Mouse (Mus musculus) lung, embryonic 14.5 days (tissue): ENCODE results near the gene Gm1113. TPM values are rescaled to one million over a fixed set of nuclear protein-coding genes. Genes with fewer than 3 reads are reported as not detected.

Experiments used
- ATAC-seq: fragments of 200-750 bp; cut with Nextera tagmentation; 2 replicates; pipeline ENCODE4 v1.8.0; 2017; ENCODE audit warnings: mild to moderate bottlenecking, moderate TSS enrichment, moderate library complexity; ENCODE audit not compliant: insufficient read depth
- DNase-seq: peaks from one replicate; pipeline ENCODE4 v3.0.0-alpha.2; 2015
- H3K27ac ChIP-seq: fragments of 300-500 bp; sonication (generic); 2 replicates; pipeline ENCODE4 v1.5.1; 2014; ENCODE audit warnings: low read depth, mild to moderate bottlenecking, moderate library complexity
- H3K27me3 ChIP-seq: fragments of 300-500 bp; sonication (generic); 2 replicates; pipeline ENCODE4 v1.6.1; 2014; ENCODE audit warnings: low read length, control low read depth; ENCODE audit not compliant: insufficient read depth
- H3K36me3 ChIP-seq: fragments of 300-500 bp; sonication (generic); 2 replicates; pipeline ENCODE4 v1.6.1; 2014; ENCODE audit warnings: control low read depth; ENCODE audit not compliant: insufficient read depth
- H3K4me1 ChIP-seq: fragments of 300-500 bp; sonication (generic); 2 replicates; pipeline ENCODE4 v1.6.1; 2014; ENCODE audit warnings: antibody characterized with exemption, control low read depth; ENCODE audit not compliant: insufficient read depth
- H3K4me2 ChIP-seq: fragments of 300-500 bp; sonication (generic); 2 replicates; pipeline ENCODE4 v1.6.1; 2014; ENCODE audit warnings: mild to moderate bottlenecking
- H3K4me3 ChIP-seq: fragments of 300-500 bp; sonication (generic); 2 replicates; pipeline ENCODE4 v1.5.1; 2014; ENCODE audit warnings: low read depth, low read length
- H3K9ac ChIP-seq: fragments of 300-500 bp; sonication (generic); 2 replicates; pipeline ENCODE4 v1.6.1; 2014
- H3K9me3 ChIP-seq: fragments of 300-500 bp; sonication (generic); 2 replicates; pipeline ENCODE4 v1.6.1; 2016; ENCODE audit warnings: low read depth, low read length, control low read depth
- CTCF ChIP-seq: IDR thresholded peaks from 2 replicates; pipeline ENCODE4 v1.5.1; 2016; ENCODE audit warnings: antibody characterized with exemption, low read depth
- WGBS: fragments of 180-500 bp; shearing (Covaris S2); extraction: QIAGEN DNeasy Blood & Tissue Kit; methylation state at CpG from one replicate; pipeline ENCODE4 v1.1.7; 2014; 5-methylcytosine and 5-hydroxymethylcytosine counted together
- polyA plus RNA-seq: library from polyadenylated mRNA; unstranded; fragments of >200 nt; fragmentation: Nextera tagmentation; extraction: Ambion mirVana; gene quantifications from 2 replicates; pipeline ENCODE4 v1.2.1, GENCODE M21; 2014

The Gm1113 gene
- polyA plus RNA-seq, 1 experiment from 2014 or later = not detected

DNA sequence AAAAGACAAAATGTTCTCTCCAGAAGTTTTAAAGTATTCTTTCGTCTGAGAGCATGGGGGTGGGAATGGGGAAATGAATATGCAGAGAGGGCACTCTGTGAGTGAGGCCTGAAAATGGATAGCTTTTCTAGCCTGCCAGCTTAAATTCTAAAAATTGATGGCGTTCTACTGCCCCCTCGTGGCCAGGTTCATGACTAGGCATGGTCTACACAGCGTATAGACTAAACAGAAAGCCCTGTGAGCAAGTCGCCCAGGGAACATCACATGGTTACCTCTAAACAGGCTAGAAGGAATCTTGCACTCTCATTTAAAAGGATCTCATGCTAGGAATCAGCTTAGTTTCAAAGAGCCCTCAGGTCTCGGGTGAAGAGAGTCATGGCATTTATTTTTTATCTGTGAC is 23.4 kb upstream of the Gm1113 start:
- ATAC-seq = peak; percentile 59; the same call in 1 of the 2 replicates
- no peaks in the 10 kb centered on the region for H3K27me3 ChIP-seq
- no peak overlapping the region for H3K9ac ChIP-seq
- peak; percentile 77 for TF ChIP-seq CTCF
- no peak overlapping the region for H3K4me2 ChIP-seq
- no peaks in the 10 kb centered on the region for H3K4me1 ChIP-seq
- H3K4me3 ChIP-seq = no peak overlapping the region
- H3K27ac ChIP-seq = no peak overlapping the region
- WGBS = 6% methylated on average over 6 of the region's 6 CpGs
- H3K9me3 ChIP-seq = no peaks in the 10 kb centered on the region
- H3K36me3 ChIP-seq = no peaks in the 10 kb centered on the region
- DNase-seq = peak; percentile 95

- H3K4me2 ChIP-seq = no peak overlapping the region
- H3K27ac ChIP-seq = no peak overlapping the region
- no peak overlapping the region for H3K4me3 ChIP-seq
- H3K27me3 ChIP-seq = no peaks in the 10 kb centered on the region
- no peak for ATAC-seq
- no peaks in the 10 kb centered on the region for H3K36me3 ChIP-seq
- no peak overlapping the region for H3K9ac ChIP-seq
- TF ChIP-seq CTCF = no peak
- DNase-seq = no peak
- 73% methylated on average over 5 of the region's 5 CpGs for WGBS
- no peaks in the 10 kb centered on the region for H3K9me3 ChIP-seq
- H3K4me1 ChIP-seq = no peaks in the 10 kb centered on the region
Measured at GRCm38 (mm10) chr9:35541024-35541423, 23.0 kb upstream of the Gm1113 start.

- peak; percentile 35 for DNase-seq
- 56% methylated on average over 13 of the region's 13 CpGs for WGBS
- Histone ChIP-seq H3K4me2 (no peak overlapping the region), H3K27me3 (no peaks in the 10 kb centered on the region), H3K36me3 (no peaks in the 10 kb centered on the region), H3K4me3 (no peak overlapping the region), H3K9ac (no peak overlapping the region), H3K4me1 (no peaks in the 10 kb centered on the region), H3K9me3 (no peaks in the 10 kb centered on the region), H3K27ac (no peak overlapping the region)
- no peak for TF ChIP-seq CTCF
- peak; percentile 19; the same call in 1 of the 2 replicates for ATAC-seq
Measured at GRCm38 (mm10) chr9:35539001-35539750, 21.1 kb upstream of the Gm1113 start.

DNA sequence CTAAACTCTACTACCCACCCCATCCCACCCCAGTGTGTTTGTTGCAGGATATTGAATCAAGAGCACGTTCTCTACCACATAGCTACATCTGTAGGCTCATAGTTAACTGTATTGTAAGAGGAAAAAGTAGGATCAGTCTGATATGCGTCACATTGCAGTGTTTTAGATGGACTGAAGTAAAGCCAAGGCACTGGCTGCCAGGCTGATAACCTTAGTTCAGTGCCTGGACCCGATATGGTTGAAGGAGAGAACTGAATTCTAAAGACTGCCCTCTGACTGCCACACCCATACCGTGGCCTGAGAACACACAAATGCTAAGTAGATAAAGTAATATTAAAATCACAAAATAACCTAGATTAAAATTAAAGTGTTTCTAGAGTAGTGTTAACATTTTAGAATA is 17.8 kb upstream of the Gm1113 start:
- H3K27ac ChIP-seq = no peak overlapping the region
- ATAC-seq = no peak
- no peak overlapping the region for H3K9ac ChIP-seq
- no peak overlapping the region for H3K4me2 ChIP-seq
- DNase-seq = no peak
- no peak for TF ChIP-seq CTCF
- H3K4me1 ChIP-seq = no peaks in the 10 kb centered on the region
- no peaks in the 10 kb centered on the region for H3K36me3 ChIP-seq
- no peak overlapping the region for H3K4me3 ChIP-seq
- H3K27me3 ChIP-seq = no peaks in the 10 kb centered on the region
- no peaks in the 10 kb centered on the region for H3K9me3 ChIP-seq
- WGBS = 76% methylated on average over 4 of the region's 4 CpGs

GRCm38 (mm10) chr9:35535110-35535509 is 17.0 kb upstream of the Gm1113 start:
- peak; percentile 89 for DNase-seq
- Histone ChIP-seq H3K4me1 (no peaks in the 10 kb centered on the region), H3K36me3 (no peaks in the 10 kb centered on the region), H3K27me3 (no peaks in the 10 kb centered on the region), H3K27ac (no peak overlapping the region), H3K9me3 (no peaks in the 10 kb centered on the region), H3K9ac (no peak overlapping the region), H3K4me3 (no peak overlapping the region), H3K4me2 (no peak overlapping the region)
- peak; percentile 81 for ATAC-seq
- 12% methylated on average over 2 of the region's 2 CpGs for WGBS
- peak; percentile 94 for TF ChIP-seq CTCF

GRCm38 (mm10) chr9:35533266-35533665 is 15.2 kb upstream of the Gm1113 start:
- 51% methylated on average over 9 of the region's 9 CpGs for WGBS
- Histone ChIP-seq H3K27ac (no peak overlapping the region), H3K4me1 (peaks cover 2% of the 10 kb centered on the region; the same call in 1 of the 2 replicates), H3K4me2 (no peak overlapping the region), H3K27me3 (no peaks in the 10 kb centered on the region), H3K4me3 (no peak overlapping the region), H3K9me3 (no peaks in the 10 kb centered on the region), H3K36me3 (no peaks in the 10 kb centered on the region), H3K9ac (no peak overlapping the region)
- no peak for DNase-seq
- ATAC-seq = no peak
- TF ChIP-seq CTCF = no peak

DNA sequence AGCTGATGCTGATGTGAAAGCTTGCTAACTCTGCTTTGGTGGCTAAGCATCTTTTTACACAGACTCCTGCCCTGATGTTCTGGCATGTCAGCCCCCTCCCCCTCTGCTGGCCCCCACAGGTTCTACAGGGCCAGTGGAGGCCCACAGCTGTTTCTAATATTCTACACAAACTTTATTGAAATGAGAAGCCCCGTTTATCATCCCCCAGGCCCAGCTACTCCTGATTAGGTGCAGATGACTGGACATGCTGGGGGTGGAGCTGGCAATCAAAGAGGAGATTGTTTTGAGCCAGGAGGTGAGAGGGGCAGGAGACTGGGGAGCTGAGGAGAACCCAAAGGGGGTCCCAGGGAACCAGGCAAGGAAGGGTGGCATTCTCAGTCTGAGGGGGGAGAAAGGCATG is 11.7 kb upstream of the Gm1113 start:
- Histone ChIP-seq H3K27ac (peak overlapping the region; percentile 44; the same call in 1 of the 2 replicates), H3K27me3 (no peaks in the 10 kb centered on the region), H3K4me1 (peaks cover 2% of the 10 kb centered on the region; the same call in 1 of the 2 replicates), H3K36me3 (no peaks in the 10 kb centered on the region), H3K4me3 (no peak overlapping the region), H3K9ac (no peak overlapping the region), H3K4me2 (no peak overlapping the region), H3K9me3 (no peaks in the 10 kb centered on the region)
- no peak for DNase-seq
- TF ChIP-seq CTCF = no peak
- no peak for ATAC-seq
- 0% methylated on average over 1 of the region's 1 CpGs for WGBS
